Mouse (Mus musculus): ENCODE measurements around the gene Gpr137. TPM values are rescaled to one million over a fixed set of nuclear protein-coding genes. Genes with fewer than 3 reads are reported as not detected.
A peak's percentile ranks its signal among the peaks of the same experiment; 100 is the strongest.
"Not testable (repeated sequence)": the region's sequence is repeated elsewhere in the genome, so short reads cannot be mapped to it uniquely, and the experiment has no call there.

Gpr137 gene
- polyA plus RNA-seq, 2 experiments from 2014 or later: 9.8 to 11.5 TPM

GRCm38 (mm10) chr19:6920741-6921636 lies 21.3 kb downstream of the Gpr137 start:
- no peak for ATAC-seq

GRCm38 (mm10) chr19:6919876-6920740 lies 22.2 kb downstream of the Gpr137 start:
- no peak for ATAC-seq

GRCm38 (mm10) chr19:6919431-6919830 lies 22.8 kb downstream of the Gpr137 start:
- no peak for ATAC-seq

- no peak for ATAC-seq
These were observed 24.0 kb downstream of the Gpr137 start for GRCm38 (mm10) chr19:6918321-6918720.

- ATAC-seq: no peak
These were observed 25.8 kb downstream of the Gpr137 start for GRCm38 (mm10) chr19:6916496-6916895.

GRCm38 (mm10) chr19:6915276-6915675 lies 27.0 kb downstream of the Gpr137 start:
- ATAC-seq: no peak

GRCm38 (mm10) chr19:6914540-6914939 lies 27.7 kb downstream of the Gpr137 start:
- ATAC-seq: no peak

GRCm38 (mm10) chr19:6913991-6914390 lies 28.3 kb downstream of the Gpr137 start:
- ATAC-seq: no peak

GRCm38 (mm10) chr19:6913036-6913435 lies 29.2 kb downstream of the Gpr137 start:
- no peak for ATAC-seq

- no peak for ATAC-seq
These were observed 29.9 kb downstream of the Gpr137 start for GRCm38 (mm10) chr19:6912205-6912970.

GRCm38 (mm10) chr19:6911101-6912074 lies 30.9 kb downstream of the Gpr137 start:
- no peak for ATAC-seq

GRCm38 (mm10) chr19:6910306-6910705 lies 32.0 kb downstream of the Gpr137 start:
- ATAC-seq: not testable (repeated sequence)

- peak; percentile 85 for ATAC-seq
These were observed 32.6 kb downstream of the Gpr137 start, which contains the start of the genes Trmt112 and Prdx5 for GRCm38 (mm10) chr19:6909507-6910289. Gene Trmt112 (plus strand): TSS chr19:6909698. Gene Prdx5 (minus strand): TSS chr19:6910106.

- ATAC-seq: no peak
These were observed 33.3 kb downstream of the Gpr137 start for GRCm38 (mm10) chr19:6909021-6909420.

GRCm38 (mm10) chr19:6907811-6908540 lies 34.3 kb downstream of the Gpr137 start:
- no peak for ATAC-seq

GRCm38 (mm10) chr19:6907094-6907493 lies 35.2 kb downstream of the Gpr137 start:
- ATAC-seq: no peak

- ATAC-seq: no peak
These were observed 36.1 kb downstream of the Gpr137 start for GRCm38 (mm10) chr19:6906199-6906598.

GRCm38 (mm10) chr19:6905498-6906159 lies 36.7 kb downstream of the Gpr137 start:
- no peak for ATAC-seq

- no peak for ATAC-seq
These were observed 37.4 kb downstream of the Gpr137 start for GRCm38 (mm10) chr19:6904846-6905245.
